Mouse (Mus musculus) heart, postnatal 36 days (tissue): ENCODE measurements around the gene H2-M3. TPM values are rescaled to one million over a fixed set of nuclear protein-coding genes. Genes with fewer than 3 reads are reported as not detected.
"Not testable (repeated sequence)": the region's sequence is repeated elsewhere in the genome, so short reads cannot be mapped to it uniquely, and the experiment has no call there.

Experiments used
- DNase-seq, 2 experiments: peaks; one replicate each; pipeline ENCODE4 v3.0.0; 2021 to 2022
- intact Hi-C: fragments of 180-260 bp; cut with DNase I; formaldehyde crosslinking; loops from one replicate; pipeline ENCODE4 v1.15.1; 2025
- total RNA-seq, 2 experiments: library from RNA; stranded (reverse); gene quantifications; 2 replicates each; pipeline ENCODE4 v1.2.3; 2021

Gene H2-M3
- 1 to 10 TPM; 2.8 to 3.7 TPM for total RNA-seq

DNA sequence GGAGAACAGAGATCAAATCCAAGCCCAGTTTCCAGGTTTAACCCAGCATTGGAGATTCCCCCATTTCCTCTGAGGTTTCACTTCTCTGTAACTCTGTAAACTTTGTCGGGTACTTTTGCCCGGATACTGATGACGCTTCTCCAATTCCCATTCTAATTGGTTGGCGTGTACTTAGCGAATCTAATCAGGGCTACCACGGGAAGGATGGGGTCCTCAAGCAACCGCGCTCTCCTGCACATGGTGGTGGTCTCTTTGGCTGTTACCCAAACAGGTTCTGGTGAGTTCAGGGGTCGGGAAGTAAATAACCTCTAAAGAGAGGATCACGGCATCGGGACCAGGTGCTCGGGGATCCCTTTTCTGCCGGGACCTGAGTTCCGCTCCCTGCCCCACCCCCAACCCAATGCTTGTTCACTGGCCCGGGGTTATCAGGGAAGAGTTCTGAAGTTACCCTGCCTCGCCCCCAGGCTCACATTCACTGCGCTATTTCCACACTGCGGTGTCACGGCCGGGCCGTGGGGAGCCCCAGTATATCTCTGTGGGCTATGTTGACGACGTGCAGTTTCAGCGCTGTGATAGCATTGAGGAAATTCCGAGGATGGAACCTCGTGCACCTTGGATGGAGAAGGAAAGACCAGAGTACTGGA lies at the start of gene H2-M3:
H2-M3 (plus strand) TSS at position 163 of the 644 bp plus-strand sequence.
- DNase-seq: peak; percentile 94 to 97
- intact Hi-C loops: no loop called here

- intact Hi-C loops: no loop called here
Observed at GRCm38 (mm10) chr17:37221879-37222278, 48.1 kb upstream of the H2-M3 start.

GRCm38 (mm10) chr17:37237230-37237629 lies 32.8 kb upstream of the H2-M3 start, which contains the start of gene Olfr97:
Gene Olfr97, minus strand, starts transcription at chr17:37237330.
- DNase-seq, intact Hi-C loops: not testable (repeated sequence)

More at GRCm38 (mm10) chr17:37221879-37222278, 48.1 kb upstream of the H2-M3 start:
- no peak for DNase-seq

GRCm38 (mm10) chr17:37242198-37242597 lies 27.8 kb upstream of the H2-M3 start:
- intact Hi-C loops: no loop called here
- no peak for DNase-seq

DNA sequence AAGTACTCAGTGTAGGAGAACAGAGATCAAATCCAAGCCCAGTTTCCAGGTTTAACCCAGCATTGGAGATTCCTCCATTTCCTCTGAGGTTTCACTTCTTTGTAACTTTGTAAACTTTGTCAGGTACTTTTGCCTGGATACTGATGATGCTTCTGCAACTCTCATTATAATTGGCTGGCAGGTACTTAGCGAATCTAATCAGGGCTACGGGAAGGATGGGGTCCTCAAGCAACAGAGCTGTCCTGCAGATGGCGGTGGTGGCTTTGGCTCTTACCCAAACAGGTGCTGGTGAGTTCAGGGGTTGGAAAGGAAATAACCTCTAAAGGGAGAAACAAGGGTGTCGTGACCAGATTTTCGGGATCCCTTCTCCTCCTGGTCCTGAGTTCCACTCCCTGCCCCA lies 23.3 kb upstream of the H2-M3 start:
- intact Hi-C loops: no loop called here
- peak; percentile 15 to 19 for DNase-seq

GRCm38 (mm10) chr17:37249460-37249859 lies 20.6 kb upstream of the H2-M3 start:
- intact Hi-C loops: no loop called here

GRCm38 (mm10) chr17:37250544-37250943 lies 19.5 kb upstream of the H2-M3 start:
- intact Hi-C loops: no loop called here
- DNase-seq: peak in 1 of 2 experiments; percentile 3

More at GRCm38 (mm10) chr17:37249460-37249859, 20.6 kb upstream of the H2-M3 start:
- no peak for DNase-seq

DNA sequence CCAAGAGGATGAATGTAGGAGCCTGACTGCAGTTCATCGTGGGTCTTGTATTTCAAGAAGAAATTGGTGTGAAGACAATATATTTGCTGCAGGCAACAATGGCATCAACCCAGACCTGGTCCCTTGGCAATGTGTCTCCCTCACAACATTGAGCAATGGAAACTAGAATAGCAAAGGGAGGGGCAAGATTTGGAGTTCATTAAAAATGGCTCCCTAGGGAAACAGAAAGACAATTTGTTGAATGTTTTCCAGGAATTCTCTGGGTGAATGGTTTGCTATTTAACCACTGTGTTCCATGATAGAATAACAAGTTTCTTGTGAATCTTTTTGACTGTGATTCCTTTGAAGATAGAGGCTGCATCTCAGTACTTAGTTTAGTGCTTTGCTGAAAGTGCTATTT lies 6.4 kb upstream of the H2-M3 start, which contains the start of gene Olfr98:
Olfr98 (minus strand) TSS at position 124 of the 400 bp plus-strand sequence.
- DNase-seq: no peak
- intact Hi-C loops: no loop called here

GRCm38 (mm10) chr17:37270702-37271092 lies 677 bp downstream of the H2-M3 start:
- intact Hi-C loops: no loop called here
- peak; percentile 61 to 69 for DNase-seq

DNA sequence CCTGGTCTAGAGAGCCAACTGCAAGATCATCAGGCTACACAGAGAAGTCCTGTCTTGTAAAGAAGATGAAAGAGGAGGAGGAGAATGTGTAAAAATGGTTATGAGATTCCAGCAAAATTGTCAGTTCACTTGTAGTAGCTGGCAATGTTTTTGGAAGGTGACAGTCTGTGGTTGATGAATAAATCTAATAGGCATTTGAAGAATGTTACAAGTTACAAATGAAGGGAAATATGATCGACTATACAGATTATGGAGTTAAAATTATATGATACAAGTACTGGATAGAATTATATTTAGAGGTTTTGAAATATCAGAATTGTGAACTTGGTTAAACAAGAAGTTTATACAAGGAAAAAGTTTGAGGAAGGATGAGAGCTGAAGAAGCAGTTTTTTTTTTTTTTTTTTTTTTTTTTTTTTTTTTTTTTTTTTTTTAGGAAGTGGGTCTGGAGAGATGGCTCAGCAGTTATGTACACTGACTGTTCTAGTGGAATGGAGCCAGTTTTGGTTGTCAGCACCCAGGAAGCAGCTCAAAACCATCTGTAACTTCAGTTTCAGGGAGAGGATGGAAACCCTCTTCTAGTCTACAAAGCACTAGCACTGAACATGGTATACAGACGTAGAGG lies 5.7 kb downstream of the H2-M3 start:
- no peak for DNase-seq
- intact Hi-C loops: no loop called here

DNA sequence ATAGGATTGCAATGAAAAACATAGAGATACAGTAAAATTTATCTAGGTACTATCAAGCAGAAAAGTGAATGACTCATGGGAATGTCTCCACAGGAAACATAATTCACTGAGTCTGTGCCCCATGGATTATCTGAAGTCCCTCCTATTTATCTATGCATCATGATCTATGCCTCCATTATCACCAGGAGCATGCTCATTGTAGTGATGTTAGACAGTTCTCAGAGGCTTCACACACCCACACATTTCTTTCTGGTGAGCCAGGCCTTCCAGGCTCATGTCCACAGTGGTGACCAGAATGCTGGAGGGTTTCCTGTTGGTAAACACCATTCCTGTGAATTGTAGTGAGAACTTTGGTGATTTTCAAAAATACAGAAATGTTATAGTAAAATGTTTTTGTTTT lies 6.6 kb downstream of the H2-M3 start:
- intact Hi-C loops: no loop called here
- DNase-seq: no peak

DNA sequence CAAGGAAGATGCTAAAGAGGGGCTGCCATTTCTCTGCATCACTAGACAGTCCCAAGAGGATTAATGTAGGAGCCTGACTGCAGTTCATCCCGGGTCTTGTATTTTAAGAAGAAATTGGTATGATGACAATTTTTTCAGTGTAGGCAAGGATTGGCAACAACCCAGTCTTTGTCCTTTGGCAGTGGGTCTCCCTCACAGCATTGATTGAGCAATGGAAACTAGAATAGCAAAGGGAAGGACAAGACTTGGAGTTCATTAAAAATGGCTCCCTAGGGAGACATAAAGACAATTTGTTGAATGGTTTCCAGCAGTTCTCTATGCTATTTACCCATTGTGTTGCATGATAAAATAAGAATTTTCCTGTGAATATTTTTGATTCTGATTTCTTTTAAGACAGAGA lies 10.3 kb downstream of the H2-M3 start:
- no peak for DNase-seq
- intact Hi-C loops: no loop called here

GRCm38 (mm10) chr17:37283360-37283759 lies 13.3 kb downstream of the H2-M3 start, which contains the start of gene Olfr99:
Gene Olfr99, minus strand, starts transcription at chr17:37283460.
- DNase-seq: no peak
- intact Hi-C loops: no loop called here

GRCm38 (mm10) chr17:37304213-37304612 lies 34.2 kb downstream of the H2-M3 start, which contains the start of gene Olfr101:
Gene Olfr101, minus strand, starts transcription at chr17:37304313.
- no peak for DNase-seq
- intact Hi-C loops: no loop called here

DNA sequence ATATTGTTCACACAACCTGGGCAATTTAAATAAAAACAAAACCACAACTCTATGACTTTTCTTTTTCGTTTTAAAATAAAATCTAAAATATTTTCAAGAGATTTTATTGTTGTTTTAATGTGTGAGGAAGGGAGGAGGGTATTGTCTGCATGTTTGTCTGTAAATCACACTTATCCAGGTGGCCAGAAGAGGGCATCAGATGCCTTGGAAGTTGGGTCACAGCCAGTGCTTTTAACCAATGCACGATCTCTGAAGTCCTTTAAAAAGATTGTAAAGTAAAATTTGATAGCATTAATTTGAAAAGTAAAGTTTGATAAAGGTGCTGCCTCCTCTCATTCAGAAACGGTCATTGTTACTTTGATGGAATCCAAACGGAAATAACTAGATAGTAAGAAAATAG lies 38.5 kb downstream of the H2-M3 start:
- intact Hi-C loops: no loop called here

DNA sequence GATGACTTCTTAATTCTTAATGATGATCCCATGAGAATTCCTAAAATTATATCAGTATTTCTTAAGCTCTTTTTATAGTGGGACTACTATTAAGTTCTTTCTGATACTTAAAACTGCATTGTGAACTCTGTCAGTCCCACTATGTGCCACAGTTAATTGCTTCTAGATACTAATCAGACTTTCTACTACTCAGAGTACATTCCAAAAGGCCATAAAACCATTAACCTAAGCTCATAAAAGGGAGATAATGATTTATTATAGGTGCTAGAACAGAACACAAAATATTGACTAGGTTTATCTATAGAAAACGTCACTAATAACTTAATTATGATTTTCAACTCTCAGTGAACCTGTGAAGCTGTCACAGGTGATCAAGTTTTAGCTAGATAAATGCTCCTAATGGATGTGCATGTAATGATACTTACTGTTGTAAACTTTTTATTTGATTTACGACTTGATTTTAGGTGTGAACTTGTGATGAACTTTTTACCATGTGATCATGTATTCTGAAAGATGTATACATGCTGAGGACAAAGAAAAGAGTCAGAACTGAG lies 40.2 kb downstream of the H2-M3 start:
- DNase-seq: no peak
- intact Hi-C loops: no loop called here

More for the DNA sequence above, 38.5 kb downstream of the H2-M3 start:
- no peak for DNase-seq

DNA sequence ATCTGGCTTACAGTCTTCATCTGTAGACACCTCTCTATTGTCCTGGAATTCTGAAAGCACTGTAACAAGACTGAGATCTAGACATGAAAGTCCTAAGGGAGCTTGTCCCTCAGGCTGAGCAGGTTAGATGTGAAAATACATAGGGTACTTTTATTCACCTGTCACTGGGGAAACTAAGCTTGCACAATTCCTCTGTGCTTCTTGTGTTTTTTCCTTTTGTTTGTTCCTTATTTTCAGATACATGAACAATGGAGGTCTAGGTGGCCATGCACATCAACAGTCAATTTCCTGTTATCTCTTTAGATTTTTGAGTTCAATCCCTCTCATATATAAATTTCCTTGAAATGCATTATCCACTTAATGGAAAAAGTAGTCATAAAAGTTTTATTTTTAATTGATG lies 46.9 kb downstream of the H2-M3 start, which contains the start of gene Olfr102:
Olfr102 (minus strand) TSS at position 101 of the 400 bp plus-strand sequence.
- intact Hi-C loops: no loop called here
- DNase-seq: no peak
